Mouse (Mus musculus) CH12.LX (cell line): ENCODE measurements around the gene Lrrn3. TPM values are rescaled to one million over a fixed set of nuclear protein-coding genes. Genes with fewer than 3 reads are reported as not detected.

Source experiments
- DNase-seq: peaks from one replicate; pipeline ENCODE4 v3.0.0-alpha.2; 2013; ENCODE audit errors: extremely low read depth
- H3K27ac ChIP-seq: 2 replicates; pipeline ENCODE4 v1.5.1; 2012; ENCODE audit warnings: low read depth, mild to moderate bottlenecking, control low read depth, moderate library complexity; ENCODE audit not compliant: insufficient read depth
- H3K27me3 ChIP-seq: replicated peaks from 2 replicates; pipeline ENCODE3; 2012; ENCODE audit warnings: inconsistent platforms
- H3K36me3 ChIP-seq, 2 experiments: replicated peaks in 1 of 2; 2 replicates each; pipeline versions ENCODE3 to v1.6.1; 2012; ENCODE audit warnings: inconsistent platforms in 1 of 2, low read length in 1 of 2, mild to moderate bottlenecking in 1 of 2, mixed read lengths in 1 of 2, moderate library complexity in 1 of 2; ENCODE audit not compliant: control insufficient read depth in 1 of 2, insufficient read depth in 1 of 2
- H3K4me1 ChIP-seq, 2 experiments: 2 replicates each; pipeline ENCODE4 v1.6.1; 2012; ENCODE audit warnings: inconsistent platforms in 1 of 2, moderate library complexity in 1 of 2; ENCODE audit not compliant: insufficient read depth in 2 of 2, control insufficient read depth in 1 of 2
- H3K4me2 ChIP-seq: 2 replicates; pipeline ENCODE4 v1.6.1; 2012; ENCODE audit warnings: low read depth, mild to moderate bottlenecking, control low read depth; ENCODE audit not compliant: poor library complexity, insufficient read depth, severe bottlenecking
- H3K4me3 ChIP-seq, 3 experiments: fragments of 150-350 bp in 1 of 3; sonication (generic) in 1 of 3; replicated peaks in 1 of 3; 2 replicates each; pipeline versions ENCODE3 to v1.5.1; 2011 to 2012; ENCODE audit warnings: low read depth in 2 of 3, low read length in 2 of 3, mild to moderate bottlenecking in 2 of 3, moderate library complexity in 2 of 3, control low read depth in 1 of 3, improper control_type of control experiment in 1 of 3, inconsistent platforms in 1 of 3, mixed read lengths in 1 of 3; ENCODE audit not compliant: poor library complexity in 1 of 3
- H3K79me2 ChIP-seq: replicated peaks from 2 replicates; pipeline ENCODE4 v1.6.1; 2012; ENCODE audit warnings: mild to moderate bottlenecking, moderate library complexity; ENCODE audit not compliant: control insufficient read depth, poor library complexity, insufficient read depth, severe bottlenecking; ENCODE audit errors: extremely low read depth
- H3K9ac ChIP-seq: 2 replicates; pipeline ENCODE4 v1.6.1; 2012; ENCODE audit warnings: low read depth, mild to moderate bottlenecking, control low read depth, moderate library complexity; ENCODE audit not compliant: insufficient read depth
- H3K9me3 ChIP-seq: replicated peaks from 2 replicates; pipeline ENCODE3; 2012; ENCODE audit warnings: low read length, inconsistent platforms, mixed read lengths
- ELF1 ChIP-seq: IDR thresholded peaks from 2 replicates; pipeline ENCODE4 v1.6.1; 2014; ENCODE audit warnings: low read depth, mild to moderate bottlenecking, inconsistent platforms, low read length, improper control_type of control experiment
- ETS1 ChIP-seq: conservative IDR thresholded peaks from 2 replicates; pipeline ENCODE4 v1.6.1; 2012; ENCODE audit warnings: low read depth, mild to moderate bottlenecking, inconsistent platforms, low read length, improper control_type of control experiment, moderate library complexity
- GABPA ChIP-seq: IDR thresholded peaks from 2 replicates; pipeline ENCODE4 v1.6.1; 2012; ENCODE audit warnings: low read depth, low read length, improper control_type of control experiment, inconsistent platforms; ENCODE audit not compliant: insufficient replicate concordance
- JUN ChIP-seq: IDR thresholded peaks from 2 replicates; pipeline ENCODE4 v1.6.1; 2011; ENCODE audit warnings: low read depth, mild to moderate bottlenecking, low read length, improper control_type of control experiment, moderate library complexity; ENCODE audit not compliant: insufficient read depth
- JUND ChIP-seq: conservative IDR thresholded peaks from 2 replicates; pipeline ENCODE4 v1.6.1; 2011; ENCODE audit warnings: low read depth, low read length, improper control_type of control experiment
- MAFK ChIP-seq: IDR thresholded peaks from 2 replicates; pipeline ENCODE4 v1.6.1; 2011; ENCODE audit warnings: low read length, improper control_type of control experiment; ENCODE audit not compliant: insufficient replicate concordance
- POLR2AphosphoS2 ChIP-seq: IDR thresholded peaks from 2 replicates; pipeline ENCODE4 v1.6.1; 2011; ENCODE audit warnings: low read depth, low read length, improper control_type of control experiment
- SIN3A ChIP-seq: IDR thresholded peaks from 2 replicates; pipeline ENCODE4 v1.6.1; 2012; ENCODE audit warnings: low read length, improper control_type of control experiment, inconsistent platforms
- USF1 ChIP-seq: IDR thresholded peaks from 2 replicates; pipeline ENCODE4 v1.6.1; 2014; ENCODE audit warnings: low read depth, mild to moderate bottlenecking, inconsistent platforms, low read length, improper control_type of control experiment
- dilution Hi-C: fragments of 300-500 bp; cut with MboI; formaldehyde crosslinking; loops from 2 replicates; pipeline ENCODE4 v1.14.3; 2020; ENCODE audit warnings: low sequenced_read_pairs; ENCODE audit not compliant: extremely low pct_unique_long_range_greater_than_20kb, extremely low pct_ligation_motif_present
- in situ Hi-C: fragments of 300-500 bp; cut with MboI; formaldehyde crosslinking; loops from 3 replicates; pipeline ENCODE4 v1.14.3; 2019; ENCODE audit warnings: low sequenced_read_pairs, low pct_ligation_motif_present, low pct_unique_long_range_greater_than_20kb, mixed read lengths
- polyA plus RNA-seq: library from polyadenylated mRNA; unstranded; fragments of >175 nt; gene quantifications from 2 replicates; pipeline ENCODE4 v1.2.1, GENCODE M21; 2012; ENCODE audit warnings: low read depth; ENCODE audit not compliant: insufficient read length
- total RNA-seq, 2 experiments: library from RNA; depleted of rRNA; stranded (reverse); fragments of 300-350 nt in 1 of 2; fragments of >200 nt in 1 of 2; gene quantifications; 2 replicates each; pipeline ENCODE4 v1.2.3; 2012 to 2014

Gene Lrrn3
- total and polyA plus RNA-seq, 3 experiments: not detected

- in situ Hi-C loops: loop anchor here (25.0 kb wide), 2 partner anchors 373 to 648 kb away; no protein-coding TSS in a partner anchor
These were observed 567 bp downstream of the Lrrn3 start for GRCm38 (mm10) chr12:41485512-41486215.

GRCm38 (mm10) chr12:41484689-41485511 is 1.3 kb downstream of the Lrrn3 start:
- in situ Hi-C loops: loop anchor here (25.0 kb wide), 2 partner anchors 373 to 648 kb away; no protein-coding TSS in a partner anchor
- dilution Hi-C loops: no loop called here
- Histone ChIP-seq H3K4me3 (no peak overlapping the region), H3K27me3 (no peaks in the 10 kb centered on the region), H3K27ac (no peak overlapping the region), H3K4me1 (no peaks in the 10 kb centered on the region), H3K36me3 (no peaks in the 10 kb centered on the region), H3K4me2 (peak overlapping the region; percentile 16; the same call in 1 of the 2 replicates), H3K9me3 (no peaks in the 10 kb centered on the region), H3K9ac (no peak overlapping the region), H3K79me2 (no peaks in the 10 kb centered on the region)
- no peak for DNase-seq
- TF ChIP-seq GABPA: no peak
- no peak for TF ChIP-seq ELF1

More at GRCm38 (mm10) chr12:41485512-41486215, 567 bp downstream of the Lrrn3 start:
- H3K4me3 ChIP-seq: no peak overlapping the region
- H3K4me1 ChIP-seq: no peaks in the 10 kb centered on the region
- TF ChIP-seq JUN (no peak), USF1 (no peak), SIN3A (no peak), ETS1 (no peak), POLR2AphosphoS2 (no peak), JUND (no peak), MAFK (no peak), GABPA (no peak)
- no peak overlapping the region for H3K9ac ChIP-seq
- DNase-seq: no peak
- dilution Hi-C loops: no loop called here
- H3K27me3 ChIP-seq: no peaks in the 10 kb centered on the region
- H3K4me2 ChIP-seq: peak overlapping the region; percentile 38; the same call in 1 of the 2 replicates
- H3K79me2 ChIP-seq: no peaks in the 10 kb centered on the region
- H3K9me3 ChIP-seq: no peaks in the 10 kb centered on the region
- H3K27ac ChIP-seq: no peak overlapping the region
- H3K36me3 ChIP-seq: no peaks in the 10 kb centered on the region
